Mouse (Mus musculus) hematopoietic stem cell, adult 5-6 weeks (primary cell): Measurements from ENCODE around the gene Msrb3. TPM values are rescaled to one million over a fixed set of nuclear protein-coding genes. Genes with fewer than 3 reads are reported as not detected.

ENCODE experiments used
- ATAC-seq, 2 experiments: fragments of 125-278 bp in 1 of 2; replicated peaks in 1 of 2; 2 replicates each; pipeline ENCODE4 v1.8.0; 2016 to 2017; ENCODE audit warnings: inconsistent platforms in 2 of 2, mild to moderate bottlenecking in 2 of 2, moderate number of reproducible peaks in 2 of 2, low read depth in 1 of 2, moderate TSS enrichment in 1 of 2; ENCODE audit not compliant: low FRiP score in 2 of 2, poor library complexity in 2 of 2, severe bottlenecking in 2 of 2, insufficient read depth in 1 of 2, low TSS enrichment in 1 of 2
- total RNA-seq: library from RNA; stranded (forward); fragments of 172-1452, 232-1000 nt; gene quantifications from 2 replicates; pipeline ENCODE4 v1.2.3, GENCODE M21; 2017

Gene Msrb3
- total RNA-seq, 1 experiment from 2014 or later = 12.6 TPM

GRCm38 (mm10) chr10:120748156-120748555, 150.7 kb downstream of the Msrb3 start:
- ATAC-seq = no peak

GRCm38 (mm10) chr10:120745138-120745856, 153.6 kb downstream of the Msrb3 start:
- peak in 1 of 2 experiments; percentile 19; a peak in 2 of 4 replicates for ATAC-seq

GRCm38 (mm10) chr10:120744441-120745137, 154.3 kb downstream of the Msrb3 start:
- ATAC-seq = no peak

- ATAC-seq = peak; percentile 12 to 17; a peak in 1 of 4 replicates
Measured at GRCm38 (mm10) chr10:120736508-120737069, 162.3 kb downstream of the Msrb3 start.

GRCm38 (mm10) chr10:120735722-120736507, 163.0 kb downstream of the Msrb3 start:
- ATAC-seq = peak; percentile 25 to 39; a peak in 2 of 4 replicates

GRCm38 (mm10) chr10:120734364-120734763, 164.5 kb downstream of the Msrb3 start:
- no peak for ATAC-seq

Other genes starting within 250 kb of the Msrb3 start
- gene Lemd3, start 80.2 kb upstream of the Msrb3 start, total RNA-seq = 20.8 and 25.2 TPM in 2 replicates
- gene Wif1, start 134.9 kb upstream of the Msrb3 start, total RNA-seq = not detected in 2 replicates